Mouse (Mus musculus): ENCODE data around the gene Dynlt1c.
"Not testable (repeated sequence)": the region's sequence is repeated elsewhere in the genome, so short reads cannot be mapped to it uniquely, and the experiment has no call there.

GRCm38 (mm10) chr17:6564866-6565265, 36.6 kb upstream of the Dynlt1c start:
- not testable (repeated sequence) for TF ChIP-seq POLR2A (IDR thresholded peaks at IDR 0.05; ENCODE audit: control insufficient read depth, extremely low read depth, insufficient read depth, low read length, poor library complexity); CTCF (IDR thresholded peaks at IDR 0.05; ENCODE audit: borderline replicate concordance, control insufficient read depth, extremely low read depth, insufficient read depth, low read length, poor library complexity)

Data from thymus, adult 2 months (tissue).